Comparison of ENCODE assay signal across 11 mouse cellular contexts in genomic region chr2:142874562-142874961, GRCm38 (mm10). TPM values are rescaled to one million over a fixed set of nuclear protein-coding genes. Genes with fewer than 3 reads are reported as not detected.
A peak's percentile ranks its signal among the peaks of the same experiment; 100 is the strongest.
DNase-seq lines count a peak whose midpoint lies in the region; ATAC-seq and TF ChIP-seq lines count a peak whose summit lies in the region.
"Had no signal": no experiment of that assay in that cellular context is flagged by ENCODE, and none has a peak within 500 bp of the region (broad histone marks: within the 10 kb centered on the region; RNA-seq: fewer than 3 reads in every experiment).

No protein-coding gene starts in this region.

- TF ChIP-seq RAD21 in MEL (IDR thresholded peaks at IDR 0.05; ENCODE audit: low read depth, low read length), result no peak

- H3K9ac ChIP-seq in hindbrain, postnatal 0 days (replicated peaks; ENCODE audit: low read length), result no peak overlapping the region
- H3K9ac ChIP-seq in hindbrain, embryonic 12.5 days, result no peak overlapping the region
- no peak overlapping the region for H3K9ac ChIP-seq in MEL (ENCODE audit: control insufficient read depth, low read depth, low read length, poor library complexity, severe bottlenecking)
- no peak overlapping the region for H3K9ac ChIP-seq in midbrain, embryonic 14.5 days (replicated peaks; ENCODE audit: low read length)
- H3K9ac ChIP-seq: limb, embryonic 15.5 days had no signal

- H3K79me2 ChIP-seq in MEL (ENCODE audit: control insufficient read depth, insufficient read depth, low read length, poor library complexity), result no peaks in the 10 kb centered on the region

- peak; percentile 3 for DNase-seq in hindbrain, postnatal 0 days (ENCODE audit: low spot score)
- peak; percentile 18 for DNase-seq in MEL (ENCODE audit: low read depth, low spot score)
- DNase-seq in adrenal gland, postnatal 14 days, result peak; percentile 80
- peak; percentile 79 to 81 for DNase-seq in kidney, postnatal 25 days
- no peak for DNase-seq in spleen, postnatal 4 days (ENCODE audit: low spot score in 2 of 2)
- DNase-seq in midbrain, embryonic 14.5 days, result no peak
- no peak for DNase-seq in layer of hippocampus, adult 2 months (ENCODE audit: low spot score in 2 of 2)
- DNase-seq: right cerebral cortex, adult 18-20 months had no signal

- no peaks in the 10 kb centered on the region for H3K36me3 ChIP-seq in hindbrain, postnatal 0 days (ENCODE audit: insufficient read depth, low read length)
- no peaks in the 10 kb centered on the region for H3K36me3 ChIP-seq in hindbrain, embryonic 12.5 days
- no peaks in the 10 kb centered on the region for H3K36me3 ChIP-seq in MEL (ENCODE audit: control insufficient read depth in 1 of 2, insufficient read depth in 2 of 2, low read length in 2 of 2)
- no peaks in the 10 kb centered on the region for H3K36me3 ChIP-seq in midbrain, embryonic 14.5 days (ENCODE audit: control insufficient read depth, insufficient read depth, low read length)
- H3K36me3 ChIP-seq: limb, embryonic 15.5 days had no signal

- WGBS in hindbrain, postnatal 0 days, result 78% methylated on average over 2 of the region's 2 CpGs
- WGBS in hindbrain, embryonic 12.5 days, result 92% methylated on average over 2 of the region's 2 CpGs
- 80% methylated on average over 2 of the region's 2 CpGs for WGBS in midbrain, embryonic 14.5 days

- no peak overlapping the region for H3K4me3 ChIP-seq in hindbrain, postnatal 0 days (ENCODE audit: low read length)
- H3K4me3 ChIP-seq in hindbrain, embryonic 12.5 days, result no peak overlapping the region
- no peak overlapping the region for H3K4me3 ChIP-seq in MEL (ENCODE audit: control insufficient read depth in 1 of 2, insufficient read depth in 1 of 2, low read depth in 2 of 2, low read length in 2 of 2)
- H3K4me3 ChIP-seq in midbrain, embryonic 14.5 days (replicated peaks; ENCODE audit: low read depth, low read length), result no peak overlapping the region
- H3K4me3 ChIP-seq in layer of hippocampus, adult 2 months, result no peak overlapping the region
- H3K4me3 ChIP-seq: limb, embryonic 15.5 days had no signal

- no peak overlapping the region for H3K27ac ChIP-seq in hindbrain, postnatal 0 days
- H3K27ac ChIP-seq in hindbrain, embryonic 12.5 days, result no peak overlapping the region
- no peak overlapping the region for H3K27ac ChIP-seq in MEL (ENCODE audit: control insufficient read depth, low read depth, low read length)
- no peak overlapping the region for H3K27ac ChIP-seq in midbrain, embryonic 14.5 days (replicated peaks; ENCODE audit: low read depth, low read length)
- H3K27ac ChIP-seq in layer of hippocampus, adult 2 months, result no peak overlapping the region
- H3K27ac ChIP-seq: limb, embryonic 15.5 days had no signal

- no peak for TF ChIP-seq CTCF in hindbrain, postnatal 0 days (IDR thresholded peaks at IDR 0.05; ENCODE audit: low read depth)
- TF ChIP-seq CTCF in MEL (IDR thresholded peaks at IDR 0.05 in 2 of 3, conservative IDR thresholded peaks at IDR 0.05 in 1 of 3; ENCODE audit: control insufficient read depth in 1 of 3, insufficient read depth in 1 of 3, low read depth in 2 of 3, low read length in 3 of 3, poor library complexity in 1 of 3, severe bottlenecking in 1 of 3), result no peak
- no peak for TF ChIP-seq CTCF in layer of hippocampus, adult 2 months (conservative IDR thresholded peaks at IDR 0.05)

- no peaks in the 10 kb centered on the region for H3K27me3 ChIP-seq in hindbrain, postnatal 0 days (ENCODE audit: insufficient read depth, low read length)
- H3K27me3 ChIP-seq in hindbrain, embryonic 12.5 days, result no peaks in the 10 kb centered on the region
- H3K27me3 ChIP-seq in MEL (ENCODE audit: control insufficient read depth in 1 of 2, insufficient read depth in 2 of 2, low read length in 2 of 2), result no peaks in the 10 kb centered on the region
- no peaks in the 10 kb centered on the region for H3K27me3 ChIP-seq in midbrain, embryonic 14.5 days (ENCODE audit: control insufficient read depth, insufficient read depth, low read length)
- H3K27me3 ChIP-seq: limb, embryonic 15.5 days had no signal

- H3K4me2 ChIP-seq in hindbrain, postnatal 0 days (ENCODE audit: low read depth, low read length), result no peak overlapping the region
- no peak overlapping the region for H3K4me2 ChIP-seq in hindbrain, embryonic 12.5 days (replicated peaks)
- no peak overlapping the region for H3K4me2 ChIP-seq in midbrain, embryonic 14.5 days (ENCODE audit: low read length)
- H3K4me2 ChIP-seq: limb, embryonic 15.5 days had no signal

- ATAC-seq in hindbrain, postnatal 0 days, result no peak
- ATAC-seq in hindbrain, embryonic 12.5 days (ENCODE audit: low FRiP score), result no peak
- no peak for ATAC-seq in midbrain, embryonic 14.5 days (ENCODE audit: low FRiP score, low TSS enrichment)
- ATAC-seq: forebrain, embryonic 14.5 days had no signal

- TF ChIP-seq POLR2A in MEL (IDR thresholded peaks at IDR 0.05; ENCODE audit: control insufficient read depth in 1 of 2, insufficient read depth in 1 of 2, low read depth in 1 of 2, low read length in 2 of 2, poor library complexity in 1 of 2), result no peak

- no peaks in the 10 kb centered on the region for H3K9me3 ChIP-seq in hindbrain, postnatal 0 days (ENCODE audit: low read length)
- no peaks in the 10 kb centered on the region for H3K9me3 ChIP-seq in hindbrain, embryonic 12.5 days (replicated peaks)
- no peaks in the 10 kb centered on the region for H3K9me3 ChIP-seq in MEL (replicated peaks; ENCODE audit: insufficient read depth, low read length)
- no peaks in the 10 kb centered on the region for H3K9me3 ChIP-seq in midbrain, embryonic 14.5 days (ENCODE audit: control insufficient read depth, low read length)
- H3K9me3 ChIP-seq: limb, embryonic 15.5 days had no signal

- no peak for TF ChIP-seq EP300 in MEL (IDR thresholded peaks at IDR 0.05; ENCODE audit: low read depth in 1 of 2, low read length in 2 of 2)

- no peaks in the 10 kb centered on the region for H3K4me1 ChIP-seq in hindbrain, postnatal 0 days (ENCODE audit: insufficient read depth, low read length)
- H3K4me1 ChIP-seq in hindbrain, embryonic 12.5 days, result no peaks in the 10 kb centered on the region
- H3K4me1 ChIP-seq in MEL (ENCODE audit: control insufficient read depth in 1 of 2, insufficient read depth in 2 of 2, low read length in 2 of 2), result no peaks in the 10 kb centered on the region
- H3K4me1 ChIP-seq in midbrain, embryonic 14.5 days (ENCODE audit: control insufficient read depth, insufficient read depth, low read length), result no peaks in the 10 kb centered on the region
- H3K4me1 ChIP-seq: limb, embryonic 15.5 days had no signal

TF ChIP-seq in MEL, 35 proteins besides CTCF, POLR2A, EP300 and RAD21:
- TF ChIP-seq MYB (IDR thresholded peaks at IDR 0.05; ENCODE audit: low read depth, low read length) (no peak), NELFE (IDR thresholded peaks at IDR 0.05; ENCODE audit: low read depth, low read length) (no peak)

RNA-seq across cellular contexts. Expression of gene Kif16b, which starts 26.8 kb away (rescaled TPM):
- 4.7 and 10.0 TPM in 2 replicates for total RNA-seq in hindbrain, postnatal 0 days (2014; rRNA removed)
- polyA plus RNA-seq in hindbrain, postnatal 0 days (2015; fragmentation: Nextera tagmentation; extraction: Ambion mirVana), result 3.0 and 3.2 TPM in 2 replicates
- 8.9 and 9.7 TPM in 2 replicates for polyA plus RNA-seq in hindbrain, embryonic 12.5 days (2016; fragmentation: Nextera tagmentation; extraction: Ambion mirVana)
- 10.6 and 10.7 TPM in 2 replicates for total RNA-seq in MEL (2012; rRNA removed)
- polyA plus RNA-seq in MEL (2012; ENCODE audit: insufficient read depth in 1 of 2, insufficient read length in 2 of 2, low read depth in 1 of 2, low replicate concordance in 2 of 2, missing spikeins in 1 of 2), result 10 to 100 TPM; 13.0 to 32.0 TPM
- 19.9 and 23.1 TPM in 2 replicates for total RNA-seq in adrenal gland, postnatal 14 days (2021)
- 3.7 and 4.1 TPM in 2 replicates for polyA plus RNA-seq in midbrain, embryonic 14.5 days (2014; fragmentation: Nextera tagmentation; extraction: Ambion mirVana)
- total RNA-seq in layer of hippocampus, adult 2 months (2021), result 10 to 100 TPM; 10.3 to 11.8 TPM

Comparison
In these comparisons a context has a peak if more than half of its experiments do, and no peak if none do; other contexts are left out.
1. DNase-seq: peak in hindbrain, postnatal 0 days (single experiment), MEL (single experiment), adrenal gland, postnatal 14 days (single experiment) and kidney, postnatal 25 days (2 of 2); none in spleen, postnatal 4 days (0 of 2), midbrain, embryonic 14.5 days (single experiment) and layer of hippocampus, adult 2 months (0 of 2).